Mouse (Mus musculus) natural killer cell, adult 2 months (primary cell): ENCODE measurements at regions not wholly inside any gene's neighbourhood (a gene's known extent, or its start where the extent isn't known, plus 50 kb on each side); places are given as distances from the start of the nearest gene placed in this dataset.
"Not testable (repeated sequence)": the region's sequence is repeated elsewhere in the genome, so short reads cannot be mapped to it uniquely, and the experiment has no call there.

ENCODE experiments used
- DNase-seq, 2 experiments: peaks; one replicate each; pipeline ENCODE4 v3.0.0; 2022; ENCODE audit warnings: low spot score in 2 of 2

- DNase-seq: no peak
Measured at GRCm38 (mm10) chr3:130828346-130828745, 98.1 kb upstream of the Rpl34 start.

GRCm38 (mm10) chr3:130827934-130828333 is 97.7 kb upstream of the Rpl34 start:
- DNase-seq: no peak

GRCm38 (mm10) chr3:130827021-130827420 is 96.8 kb upstream of the Rpl34 start:
- DNase-seq: no peak

GRCm38 (mm10) chr3:130819837-130820098 is 89.6 kb upstream of the Rpl34 start:
- no peak for DNase-seq

GRCm38 (mm10) chr3:130819031-130819836 is 89.0 kb upstream of the Rpl34 start:
- DNase-seq: no peak

- DNase-seq: peak; percentile 55 to 81
Measured at GRCm38 (mm10) chr3:130818467-130819030, 88.4 kb upstream of the Rpl34 start.

GRCm38 (mm10) chr3:130809696-130810665 is 79.8 kb upstream of the Rpl34 start:
- peak in 1 of 2 experiments; percentile 49 for DNase-seq

GRCm38 (mm10) chr3:130805345-130805744 is 75.1 kb upstream of the Rpl34 start:
- no peak for DNase-seq

- DNase-seq: no peak
Measured at GRCm38 (mm10) chr3:130804327-130804662, 74.1 kb upstream of the Rpl34 start.

- no peak for DNase-seq
Measured at GRCm38 (mm10) chr3:130803591-130804326, 73.6 kb upstream of the Rpl34 start.

GRCm38 (mm10) chr3:130800016-130800415 is 69.8 kb upstream of the Rpl34 start:
- DNase-seq: no peak

GRCm38 (mm10) chr3:130797956-130798355 is 67.8 kb upstream of the Rpl34 start:
- not testable (repeated sequence) for DNase-seq

- peak; percentile 3 to 54 for DNase-seq
Measured at GRCm38 (mm10) chr3:130796531-130796930, 66.3 kb upstream of the Rpl34 start.

GRCm38 (mm10) chr3:130795396-130795795 is 65.2 kb upstream of the Rpl34 start:
- no peak for DNase-seq

GRCm38 (mm10) chr3:130794142-130794925 is 64.1 kb upstream of the Rpl34 start:
- peak in 1 of 2 experiments; percentile 36 for DNase-seq

- no peak for DNase-seq
Measured at GRCm38 (mm10) chr3:130780706-130781240, 50.6 kb upstream of the Rpl34 start.
